Comparison of ENCODE assay signal across 14 mouse cellular contexts in genomic region chr9:15421864-15422263, GRCm38 (mm10).
DNase-seq lines count a peak whose midpoint lies in the region; ATAC-seq and TF ChIP-seq lines count a peak whose summit lies in the region.
"Had no signal": no experiment of that assay in that cellular context is flagged by ENCODE, and none has a peak within 500 bp of the region (broad histone marks: within the 10 kb centered on the region; RNA-seq: fewer than 3 reads in every experiment).

No protein-coding gene starts in this region.

- ATAC-seq in hindbrain, postnatal 0 days, result peak; percentile 70
- ATAC-seq: intestine, embryonic 15.5 days had no signal

- TF ChIP-seq CTCF in hindbrain, postnatal 0 days (IDR thresholded peaks at IDR 0.05; ENCODE audit: low read depth), result no peak

- peak overlapping the region; percentile 51; the same call in 1 of the 2 replicates for H3K27ac ChIP-seq in forebrain, embryonic 10.5 days
- H3K27ac ChIP-seq in hindbrain, postnatal 0 days, result peak overlapping the region; percentile 41; the same call in 1 of the 2 replicates
- H3K27ac ChIP-seq: heart, embryonic 13.5 days; intestine, embryonic 15.5 days; liver, embryonic 14.5 days had no signal

- peaks cover 26% of the 10 kb centered on the region for H3K4me1 ChIP-seq in forebrain, embryonic 10.5 days
- no peaks in the 10 kb centered on the region for H3K4me1 ChIP-seq in hindbrain, postnatal 0 days (ENCODE audit: insufficient read depth, low read length)
- H3K4me1 ChIP-seq: intestine, embryonic 15.5 days had no signal

- no peaks in the 10 kb centered on the region for H3K36me3 ChIP-seq in forebrain, embryonic 10.5 days (replicated peaks)
- no peaks in the 10 kb centered on the region for H3K36me3 ChIP-seq in hindbrain, postnatal 0 days (ENCODE audit: insufficient read depth, low read length)
- H3K36me3 ChIP-seq: heart, embryonic 13.5 days; intestine, embryonic 15.5 days had no signal

- WGBS in forebrain, embryonic 10.5 days, result 8% methylated on average over 10 of the region's 10 CpGs
- WGBS in hindbrain, postnatal 0 days, result 20% methylated on average over 10 of the region's 10 CpGs

- no peak overlapping the region for H3K4me3 ChIP-seq in forebrain, embryonic 10.5 days
- H3K4me3 ChIP-seq in hindbrain, postnatal 0 days (ENCODE audit: low read length), result no peak overlapping the region
- H3K4me3 ChIP-seq: heart, embryonic 13.5 days; intestine, embryonic 15.5 days had no signal

- no peaks in the 10 kb centered on the region for H3K9me3 ChIP-seq in forebrain, embryonic 10.5 days
- no peaks in the 10 kb centered on the region for H3K9me3 ChIP-seq in hindbrain, postnatal 0 days (ENCODE audit: low read length)
- H3K9me3 ChIP-seq: heart, embryonic 13.5 days; intestine, embryonic 15.5 days had no signal

- H3K27me3 ChIP-seq in forebrain, embryonic 10.5 days (ENCODE audit: poor library complexity, severe bottlenecking), result peaks cover 17% of the 10 kb centered on the region
- H3K27me3 ChIP-seq in hindbrain, postnatal 0 days (ENCODE audit: insufficient read depth, low read length), result no peaks in the 10 kb centered on the region
- H3K27me3 ChIP-seq: heart, embryonic 13.5 days; intestine, embryonic 15.5 days had no signal

- intact Hi-C loops in left cerebral cortex, postnatal 36 days (cut with DNase I), result no loop called here
- intact Hi-C loops in left cerebral cortex, postnatal 25 days (cut with DNase I), result no loop called here

- H3K4me2 ChIP-seq in hindbrain, postnatal 0 days (ENCODE audit: low read depth, low read length), result no peak overlapping the region
- H3K4me2 ChIP-seq: heart, embryonic 13.5 days; intestine, embryonic 15.5 days had no signal

- DNase-seq in layer of hippocampus, postnatal 10 days (ENCODE audit: low spot score in 2 of 2), result peak; percentile 17 to 20
- no peak for DNase-seq in layer of hippocampus, adult 8-10 months (ENCODE audit: low spot score in 2 of 2)
- peak; percentile 47 for DNase-seq in forebrain, embryonic 10.5 days (ENCODE audit: extremely low spot score, low spot score)
- peak; percentile 58 for DNase-seq in hindbrain, postnatal 0 days (ENCODE audit: low spot score)
- DNase-seq in retina, embryonic 14.5 days (ENCODE audit: low spot score), result peak; percentile 67
- no peak for DNase-seq in left cerebral cortex, postnatal 36 days (ENCODE audit: low spot score in 2 of 2)
- no peak for DNase-seq in lung, postnatal 14 days
- no peak for DNase-seq in left cerebral cortex, postnatal 25 days (ENCODE audit: low spot score in 2 of 2)
- DNase-seq: adrenal gland, adult 2 months; B cell, adult 2 months; thymus, postnatal 14 days had no signal

- no peak overlapping the region for H3K9ac ChIP-seq in hindbrain, postnatal 0 days (replicated peaks; ENCODE audit: low read length)
- H3K9ac ChIP-seq: heart, embryonic 13.5 days; intestine, embryonic 15.5 days; liver, embryonic 14.5 days had no signal

Comparison
In these comparisons a context has a peak if more than half of its experiments do, and no peak if none do; other contexts are left out.
1. DNase-seq: peak in layer of hippocampus, postnatal 10 days (2 of 2), forebrain, embryonic 10.5 days (single experiment), hindbrain, postnatal 0 days (single experiment) and retina, embryonic 14.5 days (single experiment); none in layer of hippocampus, adult 8-10 months (0 of 2), left cerebral cortex, postnatal 36 days (0 of 2), lung, postnatal 14 days (single experiment) and left cerebral cortex, postnatal 25 days (0 of 2).